Mouse (Mus musculus) erythroid progenitor cell, adult 5-6 weeks (primary cell): ENCODE data around the gene Efcab3. TPM values are rescaled to one million over a fixed set of nuclear protein-coding genes. Genes with fewer than 3 reads are reported as not detected.

Source experiments
- ATAC-seq: replicated peaks from 2 replicates; pipeline ENCODE4 v1.8.0; 2016; ENCODE audit warnings: moderate number of reproducible peaks, mild to moderate bottlenecking, moderate TSS enrichment, inconsistent platforms; ENCODE audit not compliant: poor library complexity, low FRiP score, severe bottlenecking
- total RNA-seq, 2 experiments: library from RNA; stranded (forward) in 1 of 2; stranded (reverse) in 1 of 2; fragments of 150-400 nt in 1 of 2; fragments of 186-747, 209-891 nt in 1 of 2; gene quantifications; 2 replicates each; pipeline versions ENCODE4 v1.2.3 to v1.2.4; 2015 to 2017; ENCODE audit warnings: low replicate concordance in 2 of 2

The Efcab3 gene
- total RNA-seq, 2 experiments from 2014 or later, result not detected

DNA sequence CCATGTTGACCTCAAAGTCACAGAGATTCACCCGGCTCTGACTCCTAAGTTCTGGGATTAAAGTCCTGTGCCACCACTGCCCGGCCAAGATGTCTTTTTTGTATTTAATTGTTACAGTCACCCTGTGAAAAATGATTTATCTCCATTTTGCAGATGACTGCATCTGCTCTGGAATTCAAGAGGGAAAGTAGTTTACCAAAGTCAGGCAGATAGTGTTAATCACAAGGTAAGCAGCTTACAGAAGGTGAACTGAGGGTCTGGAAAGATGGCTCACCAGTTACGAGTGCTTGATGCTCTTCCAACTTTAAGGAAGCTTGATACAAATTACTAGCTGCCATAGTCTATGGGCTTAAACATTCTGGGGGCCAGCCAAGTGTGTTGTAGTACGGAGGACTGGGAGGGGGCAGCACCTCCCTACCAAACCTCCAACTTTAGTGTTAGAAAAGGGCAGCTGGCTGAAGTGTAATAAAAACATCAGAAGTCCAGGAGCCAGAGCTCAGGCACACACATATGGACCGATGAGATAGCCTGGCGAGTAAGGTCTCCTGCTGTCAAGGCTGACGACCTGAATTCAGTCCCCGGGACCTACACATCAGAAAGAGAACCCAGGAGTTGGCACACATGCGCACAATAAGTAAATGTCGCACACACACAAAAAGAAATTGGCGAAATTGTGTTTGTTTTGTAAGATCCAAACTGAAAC lies 81.3 kb downstream of the Efcab3 start:
- ATAC-seq, result peak; percentile 61

DNA sequence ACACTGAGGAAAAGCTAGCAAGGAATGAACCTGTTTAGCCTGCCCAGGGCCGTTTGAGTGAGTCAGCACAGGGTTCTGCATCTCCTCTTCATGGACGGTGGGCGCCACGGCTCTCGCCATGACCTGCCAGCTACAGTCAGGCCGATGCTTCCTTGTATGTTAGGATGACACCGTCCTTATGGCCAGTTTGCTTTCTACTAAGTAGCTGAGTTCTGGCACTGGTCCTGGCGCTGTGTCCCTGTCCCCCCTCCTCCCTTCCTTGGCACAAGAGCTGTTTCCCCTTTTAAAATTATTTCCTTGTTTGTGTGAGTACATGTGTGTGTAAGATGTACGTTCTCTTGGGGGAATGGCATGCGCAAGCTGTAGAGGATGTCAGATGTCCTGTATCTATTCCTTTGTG lies 81.8 kb downstream of the Efcab3 start:
- ATAC-seq, result no peak

DNA sequence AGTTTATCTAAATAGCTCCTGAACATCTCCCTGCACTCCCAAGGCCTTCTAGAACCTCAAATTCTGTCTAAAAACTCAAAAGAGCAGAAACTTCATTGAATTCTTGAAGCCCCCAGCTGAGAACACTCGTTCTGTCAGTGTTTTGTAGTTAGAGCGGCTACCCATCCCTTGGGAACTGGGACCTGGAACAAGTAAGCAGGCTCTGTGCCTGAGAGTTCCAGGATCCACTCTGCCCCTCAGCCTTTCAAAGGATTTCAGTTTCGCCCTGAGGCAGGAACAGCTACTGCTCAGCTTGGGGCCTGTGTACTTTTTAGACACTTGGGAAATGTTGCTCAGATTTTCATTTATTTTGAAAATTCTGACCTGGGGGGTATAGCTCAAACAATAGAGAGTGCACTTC lies 83.2 kb downstream of the Efcab3 start, which contains the start of gene Gm10842:
Gene Gm10842 (plus strand): TSS at position 301 of the 400 bp plus-strand sequence.
- no peak for ATAC-seq

DNA sequence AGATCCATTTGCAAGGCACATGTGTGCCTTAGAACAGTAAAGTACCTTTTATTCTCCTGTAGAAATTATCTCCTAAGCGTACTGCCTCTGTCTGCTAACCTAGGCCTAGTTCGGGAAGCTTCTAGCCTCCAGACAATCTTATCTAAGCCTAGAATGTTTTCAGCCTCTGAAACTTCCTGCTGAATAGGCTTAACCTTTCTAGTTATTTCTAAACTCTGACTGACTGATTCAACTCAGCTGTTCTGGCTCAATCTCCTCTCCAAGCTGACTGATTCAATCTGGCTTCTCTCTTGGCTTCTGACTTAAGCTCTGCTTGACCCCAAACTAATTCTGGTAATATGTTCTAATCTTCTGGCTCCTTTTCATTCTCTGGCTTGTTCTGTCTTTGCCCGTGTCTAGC lies 86.0 kb downstream of the Efcab3 start:
- no peak for ATAC-seq

DNA sequence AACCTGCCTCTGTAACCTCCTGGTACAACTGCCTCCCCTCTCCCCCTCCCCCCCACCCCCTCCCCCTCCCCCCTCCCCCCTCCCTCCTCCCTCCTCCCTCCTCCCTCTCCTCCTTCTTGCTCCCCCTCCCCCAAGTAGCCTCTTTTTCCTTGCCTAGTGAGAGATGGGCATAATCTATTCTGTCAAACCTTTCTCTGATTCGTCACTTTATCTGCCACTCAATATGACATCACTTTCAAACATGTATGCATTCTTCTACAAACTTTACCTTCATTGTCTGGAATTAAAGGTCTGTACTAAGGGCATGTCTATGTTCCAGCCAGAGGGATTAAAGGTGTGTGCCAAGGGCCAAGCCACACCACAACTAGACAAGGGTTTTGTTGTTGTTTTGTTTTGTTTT lies 86.4 kb downstream of the Efcab3 start:
- no peak for ATAC-seq

DNA sequence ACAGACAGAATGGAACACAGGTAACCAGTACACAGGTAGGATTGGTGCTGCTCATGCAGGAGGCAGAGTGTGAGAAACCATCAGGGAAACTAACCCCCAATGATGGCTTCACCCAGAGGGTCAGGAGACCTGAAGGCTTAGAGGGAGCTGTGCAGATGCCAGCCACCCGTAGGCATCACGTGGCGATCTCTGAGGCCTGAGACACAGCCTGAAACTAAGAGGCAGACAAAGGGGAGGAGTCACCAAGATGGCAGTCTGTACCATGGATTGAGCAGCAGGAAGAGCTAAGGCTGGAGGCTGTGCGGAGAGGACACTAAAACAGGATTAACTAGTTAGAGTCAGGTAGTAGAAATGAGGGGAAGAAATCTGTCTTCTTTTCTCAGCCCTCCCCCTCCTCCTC lies 87.3 kb downstream of the Efcab3 start:
- 0 out of 2 replicates have a peak, but pooled peaks have one; percentile 34 for ATAC-seq

DNA sequence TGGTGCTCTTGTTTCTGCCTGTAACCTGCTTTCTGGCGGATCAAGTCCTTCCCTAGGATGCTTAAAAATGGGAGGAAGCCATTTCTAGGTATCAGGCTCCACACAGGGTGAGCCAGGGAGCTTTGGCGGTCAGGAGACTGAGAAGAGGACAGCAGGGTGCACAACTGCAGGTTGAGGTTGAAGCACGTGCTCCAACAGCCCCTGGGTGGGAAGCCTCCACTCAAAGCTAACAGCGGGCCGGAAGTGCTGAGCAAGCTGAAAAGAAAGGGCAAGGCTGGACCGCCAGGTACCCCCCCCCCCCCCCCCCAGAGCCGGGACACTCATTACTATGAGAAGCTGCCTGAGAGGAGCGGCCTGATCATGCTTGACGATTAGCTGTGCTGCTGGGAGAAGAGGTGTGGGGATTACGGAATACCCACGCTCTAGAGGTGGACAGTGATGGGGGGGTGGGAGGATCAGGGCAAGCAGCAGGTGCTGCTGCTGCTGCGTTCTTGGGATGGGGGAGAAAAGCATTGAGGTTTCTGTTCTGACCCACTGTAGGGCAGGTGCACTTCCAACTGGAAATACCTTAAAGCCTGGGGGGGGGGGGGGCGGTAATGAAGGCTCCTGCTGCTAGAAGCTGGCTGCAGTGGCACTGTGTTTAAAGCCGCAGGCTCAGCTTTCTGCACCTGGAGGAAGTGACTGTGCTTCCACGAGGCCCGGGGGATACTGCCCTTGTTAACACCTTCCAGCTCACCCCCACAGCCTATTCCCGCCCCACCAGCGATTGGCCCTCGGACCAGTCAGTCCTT lies 88.0 kb downstream of the Efcab3 start:
- no peak for ATAC-seq

DNA sequence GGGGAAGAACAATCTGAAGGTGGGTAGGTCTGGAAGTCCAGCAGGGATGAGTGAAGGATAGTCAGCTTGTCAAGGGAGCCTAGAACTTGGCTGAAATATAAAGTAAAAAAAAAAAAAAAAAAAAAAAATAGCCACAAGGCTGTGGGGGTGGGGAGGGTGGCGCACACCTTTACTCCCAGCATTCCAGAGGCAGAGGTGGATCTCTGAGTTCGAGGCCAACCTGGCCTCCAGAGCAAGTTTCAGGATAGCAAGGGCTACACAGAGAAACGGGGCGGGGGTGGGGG lies 88.6 kb downstream of the Efcab3 start:
- ATAC-seq, result no peak

DNA sequence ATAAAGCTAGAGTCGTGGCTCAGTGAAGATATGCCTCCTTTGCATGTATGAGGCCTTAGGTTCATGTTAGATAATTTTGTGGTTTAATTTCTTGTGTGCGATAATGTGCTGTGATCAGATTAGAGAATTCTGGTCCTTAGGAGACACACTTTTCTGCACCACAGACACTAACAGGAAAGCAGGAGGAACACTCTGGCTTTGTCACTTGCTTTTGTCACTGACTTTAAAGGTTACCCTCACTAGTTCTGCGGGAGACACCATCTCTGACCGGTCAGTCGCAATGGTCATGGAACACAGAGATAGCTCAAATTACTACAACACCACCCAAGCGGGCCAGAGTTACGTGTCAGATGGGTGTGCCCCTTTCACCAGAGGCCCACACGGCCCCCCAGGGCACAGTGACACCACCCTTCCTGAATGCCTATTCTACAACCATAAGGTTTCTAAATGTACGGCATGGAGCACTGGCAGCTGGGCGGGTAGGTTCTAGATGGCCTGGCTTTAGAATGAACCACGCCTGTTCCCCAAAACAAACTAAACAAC lies 89.0 kb downstream of the Efcab3 start:
- peak; percentile 76 for ATAC-seq

DNA sequence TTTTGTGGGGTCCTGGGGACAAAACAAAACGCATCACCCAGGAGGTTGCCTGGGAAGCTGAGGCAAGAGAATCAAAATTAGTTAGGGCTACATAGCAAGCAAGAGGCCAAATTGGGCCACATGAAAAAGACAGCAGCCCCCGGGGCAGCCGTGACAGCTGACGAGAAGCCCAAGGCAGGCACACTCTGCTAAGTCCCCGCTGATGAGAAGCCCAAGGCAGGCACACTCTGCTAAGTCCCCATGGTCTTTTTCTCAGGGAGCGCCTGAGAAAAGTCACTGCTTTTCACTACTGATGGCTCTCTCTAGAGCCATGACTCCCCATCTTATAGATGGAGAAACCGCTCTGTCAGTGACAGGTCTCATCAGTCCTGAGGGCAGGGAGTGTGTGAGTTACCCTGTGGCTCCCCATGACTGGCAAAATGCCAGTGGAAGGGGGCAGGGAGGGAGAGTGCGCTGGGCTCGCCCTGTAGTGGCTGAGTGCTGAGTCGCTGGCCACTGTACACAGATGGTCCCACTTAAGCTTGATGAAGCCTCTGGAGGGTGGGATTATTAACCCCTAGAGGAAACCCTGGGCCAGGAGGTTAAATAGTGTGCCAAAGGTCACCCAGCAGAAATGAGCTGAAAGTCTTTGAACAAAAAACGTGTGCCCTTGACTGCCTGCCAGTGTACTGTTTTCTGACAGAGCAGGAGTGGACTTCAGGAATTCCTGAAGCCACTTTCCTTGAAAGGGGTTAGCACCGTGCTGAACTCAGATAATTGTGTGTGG lies 89.9 kb downstream of the Efcab3 start:
- peak; percentile 63 for ATAC-seq

DNA sequence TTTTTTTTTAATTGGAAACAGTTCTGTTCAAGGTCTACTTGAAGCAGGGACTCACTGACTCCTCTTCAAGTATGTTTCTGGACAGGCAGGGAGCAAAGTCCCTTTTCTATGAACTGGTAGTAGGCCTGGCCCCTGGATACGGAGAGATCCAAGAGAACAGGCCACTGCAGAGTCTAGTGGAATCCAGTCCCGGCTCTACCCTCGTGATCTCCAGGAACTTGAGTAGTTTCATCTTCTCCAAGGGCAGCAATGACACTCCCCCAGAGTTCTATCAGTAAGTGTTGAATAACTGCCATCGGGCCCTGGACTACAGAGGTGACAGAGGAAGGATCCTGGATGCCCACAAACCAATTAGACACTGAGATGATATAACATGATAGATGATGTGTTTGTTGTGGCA lies 92.5 kb downstream of the Efcab3 start:
- no peak for ATAC-seq

DNA sequence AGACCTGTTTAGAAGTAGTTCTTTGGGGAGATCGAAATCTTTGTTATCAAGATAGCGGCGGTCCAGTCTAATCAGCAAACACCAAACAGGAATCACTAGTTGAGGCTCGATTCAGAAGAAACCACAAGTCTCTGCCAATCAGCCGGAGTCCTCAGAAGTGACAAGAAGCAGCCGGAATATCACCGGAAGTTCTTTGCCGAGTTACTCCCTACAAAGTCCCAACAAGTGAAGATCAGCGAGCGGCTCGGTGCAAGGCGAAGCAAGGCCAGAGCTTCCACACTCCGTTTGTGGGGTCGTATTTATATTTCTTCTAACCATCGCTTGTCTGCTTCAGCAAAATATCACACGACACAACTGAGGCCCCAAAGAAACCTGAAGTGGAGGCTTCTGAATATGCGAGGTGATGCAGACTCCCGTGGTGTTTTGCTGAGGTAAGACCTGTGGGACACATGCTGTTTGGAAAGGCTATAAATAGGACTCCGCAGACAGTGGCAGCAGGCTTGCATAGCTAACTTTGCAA lies 93.4 kb downstream of the Efcab3 start:
- ATAC-seq, result no peak

DNA sequence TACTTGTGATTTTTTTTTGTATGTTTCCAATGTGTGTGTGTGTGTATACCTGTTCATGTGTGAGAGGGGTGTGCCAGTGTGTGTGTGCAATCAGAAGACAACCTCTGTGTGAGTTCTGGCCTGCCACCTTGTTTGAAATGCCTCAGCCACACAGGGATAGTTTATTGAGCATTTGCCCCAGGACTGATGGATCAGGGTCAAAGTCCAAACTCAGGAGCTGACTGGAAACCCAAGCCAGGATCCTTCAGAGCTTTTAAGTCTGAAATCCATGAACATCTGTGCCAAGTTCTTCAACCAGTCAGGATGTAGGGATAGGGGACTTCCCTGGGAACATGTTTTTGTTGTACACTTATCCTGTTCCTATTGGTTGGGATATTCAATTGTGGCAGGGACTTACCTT lies 94.7 kb downstream of the Efcab3 start:
- no peak for ATAC-seq

DNA sequence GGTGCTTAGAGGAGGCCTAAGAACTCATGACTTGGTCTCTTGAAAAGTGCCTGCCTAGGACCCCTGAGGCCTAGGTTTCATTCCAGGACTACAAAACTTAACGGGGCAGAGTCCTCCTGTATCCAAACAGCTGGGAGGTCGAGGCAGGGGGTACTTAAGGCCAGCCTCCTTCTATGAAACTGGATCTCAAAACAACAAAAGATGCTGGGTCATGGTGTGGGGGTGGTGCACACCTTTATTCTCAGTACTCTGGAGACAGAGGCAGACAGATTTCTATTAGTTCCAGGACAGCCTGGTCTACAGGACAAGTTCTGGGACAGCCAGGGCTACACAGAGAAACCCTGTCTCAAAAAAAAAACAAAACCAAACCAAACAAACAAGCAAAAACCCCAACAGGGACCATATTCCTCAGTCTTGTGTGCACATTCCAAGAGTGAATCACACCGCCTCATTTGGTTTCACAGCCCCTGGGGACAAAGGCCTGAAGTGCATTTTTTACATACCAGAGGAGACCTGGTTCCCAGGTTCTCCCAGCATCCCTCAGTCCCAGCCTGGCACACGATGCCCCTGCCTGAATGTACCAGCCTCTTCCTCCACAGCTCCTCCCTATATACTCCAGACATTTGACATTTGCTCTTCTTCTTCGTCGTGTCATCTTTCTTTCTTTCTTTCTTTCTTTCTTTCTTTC lies 96.4 kb downstream of the Efcab3 start:
- no peak for ATAC-seq

DNA sequence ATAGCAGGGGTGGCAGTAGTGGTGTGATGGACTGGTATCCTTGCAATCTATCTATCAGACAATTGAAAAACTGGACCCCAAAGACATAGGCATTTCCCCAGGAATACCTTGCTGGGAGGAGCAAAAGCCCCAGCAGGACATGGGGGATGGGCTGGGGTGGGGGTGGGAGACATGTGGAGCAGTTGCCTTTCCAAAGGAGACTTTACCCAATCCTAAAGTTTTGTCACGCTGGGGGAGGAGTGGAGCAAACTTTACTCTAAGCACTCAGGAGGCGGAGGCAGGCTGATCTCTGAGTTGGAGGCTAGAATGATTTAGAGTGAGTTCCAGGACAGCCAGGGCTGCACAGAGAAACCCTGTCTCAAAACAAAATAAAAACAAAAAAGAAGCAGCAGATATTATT lies 98.0 kb downstream of the Efcab3 start:
- ATAC-seq, result no peak

DNA sequence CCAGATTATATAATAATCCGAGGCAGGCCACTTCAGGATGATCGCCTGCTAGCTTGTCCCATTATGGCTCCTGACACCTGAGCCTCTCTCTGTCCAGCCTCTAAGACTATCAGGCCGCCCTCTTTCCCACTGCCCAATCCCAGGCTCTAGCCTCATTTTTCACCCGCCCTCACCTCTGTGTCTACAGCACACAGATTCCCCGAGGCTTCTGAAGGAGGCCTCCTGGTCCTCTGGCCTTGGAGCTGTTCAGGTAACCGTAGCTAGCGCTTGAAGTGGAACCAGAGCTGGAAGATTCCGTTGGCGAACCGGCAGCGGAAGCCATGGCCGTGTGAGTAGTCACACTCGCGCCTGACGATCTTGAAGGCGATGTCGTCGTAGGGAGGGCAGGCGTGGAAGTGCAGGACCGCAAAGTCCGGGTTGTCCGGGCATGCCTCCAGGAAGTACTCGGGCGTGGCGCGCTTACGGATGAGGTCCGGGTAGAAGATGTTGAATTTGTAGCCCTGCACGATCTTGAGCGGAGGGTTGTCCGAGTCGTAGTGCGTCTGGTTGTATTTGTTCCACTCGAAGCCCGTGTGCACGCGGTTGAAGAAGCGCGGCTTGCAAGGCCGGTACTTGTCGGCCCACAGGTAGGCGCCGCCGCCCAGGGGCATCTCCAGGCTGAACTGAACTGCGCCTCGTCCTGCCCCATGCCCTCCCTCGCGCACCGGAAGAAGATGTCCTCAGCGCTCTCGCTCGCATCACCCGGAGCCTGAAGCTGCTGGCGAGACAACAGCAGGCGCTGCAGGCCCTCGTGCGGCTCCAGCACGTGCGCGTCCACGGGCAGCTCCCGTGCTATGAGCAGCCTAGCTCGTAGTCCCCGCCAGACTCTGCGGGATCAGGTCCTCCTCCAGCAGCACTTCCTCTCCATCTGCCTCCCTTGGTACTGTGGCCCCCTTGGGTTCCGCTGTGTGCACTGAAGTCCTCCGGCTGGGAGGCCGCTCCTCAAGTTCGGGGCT lies 101.4 kb downstream of the Efcab3 start:
- 0 out of 2 replicates have a peak, but pooled peaks have one; percentile 19 for ATAC-seq

DNA sequence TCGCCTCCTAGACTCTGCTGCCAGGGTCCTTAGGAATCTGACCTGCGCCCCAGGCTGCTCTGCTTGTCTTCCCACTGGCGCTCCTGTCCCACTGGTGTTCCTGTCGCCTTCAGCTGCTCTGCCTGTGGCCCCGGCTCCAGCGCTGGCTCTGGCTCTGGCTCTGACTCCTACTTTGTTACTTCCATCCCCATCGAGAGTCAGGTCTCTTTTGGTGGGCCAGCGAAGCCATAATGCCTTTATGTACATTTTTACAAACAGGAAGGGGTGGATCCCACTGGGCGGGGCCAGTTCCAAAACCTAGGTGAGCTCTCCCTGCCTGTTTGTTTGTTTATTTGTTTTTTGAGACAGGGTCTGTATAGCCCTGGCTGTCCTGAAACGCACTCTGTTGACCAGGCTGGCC lies 103.4 kb downstream of the Efcab3 start:
- no peak for ATAC-seq
